Mouse (Mus musculus) spleen, adult 18-20 months (tissue): ENCODE measurements around the gene Spred3.
A peak's percentile ranks its signal among the peaks of the same experiment; 100 is the strongest.
"Not testable (repeated sequence)": the region's sequence is repeated elsewhere in the genome, so short reads cannot be mapped to it uniquely, and the experiment has no call there.

Experiments used
- DNase-seq, 2 experiments: peaks; one replicate each; pipeline ENCODE4 v3.0.0; 2022; ENCODE audit warnings: mixed read lengths in 2 of 2

Gene Spred3

DNA sequence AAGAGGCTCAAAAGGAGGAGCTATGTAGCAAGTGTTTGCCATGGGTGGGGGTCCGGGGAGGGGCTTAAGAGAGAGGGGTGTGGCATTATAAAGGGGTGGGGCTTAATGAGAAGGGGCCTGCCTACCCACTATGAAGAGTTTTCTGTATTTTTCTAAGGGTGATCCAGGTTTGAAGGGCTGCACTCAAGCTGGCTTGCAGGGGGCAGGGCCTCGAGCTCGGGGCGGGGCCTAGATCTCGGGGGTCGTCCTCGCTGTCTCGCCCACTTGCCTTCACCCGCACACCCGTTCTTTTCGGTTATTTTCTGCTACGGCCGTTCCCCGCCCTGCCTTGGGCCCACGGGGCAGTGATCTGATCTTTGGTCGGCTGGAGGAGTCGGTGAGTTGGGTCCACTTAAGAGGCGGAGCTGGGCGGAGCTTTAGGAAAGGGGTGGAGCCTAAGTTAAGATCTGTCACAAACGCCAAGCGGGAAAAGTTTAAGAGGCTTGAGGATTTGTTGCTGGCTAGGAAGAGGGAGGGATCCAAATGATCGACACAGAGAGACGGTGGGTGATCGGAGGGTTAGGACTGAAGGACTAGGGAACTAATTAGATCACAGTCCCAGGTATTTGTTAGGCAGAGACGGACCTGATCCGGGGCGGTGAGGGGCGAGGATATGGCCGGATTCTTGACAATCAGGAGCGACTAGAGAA, at the start of gene Spred3, which contains the start of gene Ggn:
Spred3 (minus strand) TSS at position 346 of the 689 bp plus-strand sequence.
Ggn (plus strand) TSS at position 145 of the 689 bp plus-strand sequence.
- DNase-seq: peak in 1 of 2 experiments; percentile 61

DNA sequence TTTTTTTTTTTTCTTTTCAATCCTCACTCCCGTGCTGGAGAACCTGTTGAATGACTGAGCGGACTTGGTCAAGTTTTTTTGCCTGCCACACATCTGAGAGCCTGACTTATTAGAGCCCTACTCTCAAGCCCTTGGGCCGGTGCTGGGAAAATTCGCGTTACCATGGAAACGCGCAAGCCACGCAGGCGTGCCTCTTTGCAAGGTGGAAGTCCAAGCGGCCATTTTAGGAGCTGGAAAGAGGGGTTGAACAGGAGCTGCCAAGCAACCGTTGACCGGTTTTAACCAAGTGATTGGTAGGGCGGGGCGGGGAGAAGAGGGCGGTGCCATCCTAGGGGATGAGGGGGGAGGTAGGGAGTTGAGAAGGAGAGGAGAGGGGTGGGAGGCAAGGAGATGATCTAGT, 44.6 kb upstream of the Spred3 start:
- DNase-seq: no peak

DNA sequence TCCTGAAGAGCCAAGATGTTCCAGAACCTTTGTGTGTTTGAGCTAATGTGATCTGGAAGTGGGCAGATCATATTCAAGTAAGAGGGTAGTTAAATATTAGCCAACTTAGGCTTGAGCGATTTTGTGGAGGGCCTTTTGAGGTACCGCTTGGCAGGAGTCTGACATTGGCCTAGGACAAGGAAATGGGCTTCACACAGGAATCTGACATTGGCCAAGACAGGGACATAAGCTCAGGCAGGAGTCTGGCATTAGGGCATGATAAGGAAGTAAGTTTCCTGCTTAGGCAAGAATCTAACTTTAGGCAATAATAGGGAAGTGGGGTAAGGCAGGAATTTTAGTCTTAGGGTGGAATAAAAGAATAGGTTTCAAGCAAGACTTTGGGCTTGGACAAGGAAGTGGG, 44.0 kb upstream of the Spred3 start:
- no peak for DNase-seq

DNA sequence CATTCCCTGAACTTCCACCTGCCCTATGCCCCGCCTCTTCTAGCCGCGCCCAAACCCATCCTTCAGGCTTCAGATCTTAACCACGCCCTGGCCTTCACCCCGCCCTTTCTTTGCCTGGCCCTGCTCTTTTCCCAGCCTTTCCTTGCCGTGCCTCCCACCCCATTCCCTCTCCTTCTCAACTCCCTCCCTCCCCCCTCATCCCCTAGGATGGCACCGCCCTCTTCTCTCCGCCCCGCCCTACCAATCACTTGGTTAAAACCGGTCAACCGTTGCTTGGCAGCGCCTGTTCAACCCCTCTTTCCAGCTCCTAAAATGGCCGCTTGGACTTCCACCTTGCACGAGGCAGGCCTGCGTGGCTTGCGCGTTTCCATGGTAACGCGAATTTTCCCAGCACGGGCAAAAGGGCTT, 43.5 kb upstream of the Spred3 start, which contains the start of gene Catsperg1:
Catsperg1 (minus strand) TSS at position 361 of the 408 bp plus-strand sequence.
- DNase-seq: no peak

DNA sequence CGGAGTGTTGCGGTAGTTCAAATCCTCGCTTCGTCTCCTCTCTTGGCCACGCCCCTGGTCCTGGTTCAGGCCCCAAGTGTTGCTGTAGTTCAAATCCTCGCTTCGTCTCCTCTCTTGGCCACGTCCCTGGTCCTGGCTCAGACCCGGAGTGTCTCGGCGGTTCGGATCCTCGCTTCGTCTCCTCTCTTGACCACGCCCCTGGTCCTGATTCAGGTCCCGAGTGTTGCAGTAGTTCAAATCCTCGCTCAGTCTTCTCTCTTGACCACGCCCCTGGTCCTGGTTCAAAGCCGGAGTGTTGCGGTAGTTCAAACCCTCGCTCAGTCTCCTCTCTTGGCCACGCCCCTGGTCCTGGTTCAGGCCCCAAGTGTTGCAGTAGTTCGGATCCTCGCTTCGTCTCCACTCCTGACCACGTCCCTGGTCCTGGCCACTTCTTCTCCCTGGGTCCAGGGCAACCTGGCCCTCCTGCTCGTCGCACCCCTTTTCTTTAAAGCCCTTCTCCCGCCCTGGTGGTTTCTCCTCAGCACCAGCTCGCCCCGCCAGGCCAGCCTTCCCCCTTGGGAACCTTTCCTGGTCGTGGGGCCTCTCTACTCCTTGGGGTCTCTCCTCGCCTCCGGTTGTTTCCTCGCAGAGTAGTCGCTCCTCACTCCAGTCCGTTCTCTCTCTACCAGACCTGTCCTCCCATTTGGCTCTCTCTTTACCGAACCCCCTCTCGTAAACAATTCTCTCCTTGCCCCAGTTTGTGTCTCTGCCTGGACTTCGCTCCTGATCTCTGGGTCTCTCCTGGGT, 42.8 kb upstream of the Spred3 start:
- DNase-seq: not testable (repeated sequence)

DNA sequence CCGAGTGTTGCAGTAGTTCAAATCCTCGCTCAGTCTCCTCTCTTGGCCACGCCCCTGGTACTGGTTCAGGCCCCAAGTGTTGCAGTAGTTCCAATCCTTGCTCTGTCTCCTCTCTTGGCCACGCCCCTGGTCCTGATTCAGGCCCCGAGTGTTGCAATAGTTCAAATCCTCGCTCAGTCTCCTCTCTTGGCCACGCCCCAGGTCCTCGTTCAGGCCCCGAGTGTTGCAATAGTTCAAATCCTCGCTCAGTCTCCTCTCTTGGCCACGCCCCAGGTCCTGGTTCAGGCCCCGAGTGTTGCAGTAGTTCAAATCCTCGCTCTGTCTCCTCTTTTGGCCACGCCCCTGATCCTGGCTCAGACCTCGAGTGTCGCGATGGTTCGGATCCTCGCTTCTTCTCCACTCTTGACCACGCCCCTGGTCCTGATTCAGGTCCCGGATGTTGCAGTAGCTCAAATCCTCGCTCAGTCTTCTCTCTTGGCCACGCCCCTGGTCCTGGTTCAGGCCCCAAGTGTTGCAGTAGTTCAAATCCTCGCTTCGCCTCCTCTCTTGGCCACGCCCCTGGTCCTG, 42.1 kb upstream of the Spred3 start:
- peak in 1 of 2 experiments; percentile 16 for DNase-seq

DNA sequence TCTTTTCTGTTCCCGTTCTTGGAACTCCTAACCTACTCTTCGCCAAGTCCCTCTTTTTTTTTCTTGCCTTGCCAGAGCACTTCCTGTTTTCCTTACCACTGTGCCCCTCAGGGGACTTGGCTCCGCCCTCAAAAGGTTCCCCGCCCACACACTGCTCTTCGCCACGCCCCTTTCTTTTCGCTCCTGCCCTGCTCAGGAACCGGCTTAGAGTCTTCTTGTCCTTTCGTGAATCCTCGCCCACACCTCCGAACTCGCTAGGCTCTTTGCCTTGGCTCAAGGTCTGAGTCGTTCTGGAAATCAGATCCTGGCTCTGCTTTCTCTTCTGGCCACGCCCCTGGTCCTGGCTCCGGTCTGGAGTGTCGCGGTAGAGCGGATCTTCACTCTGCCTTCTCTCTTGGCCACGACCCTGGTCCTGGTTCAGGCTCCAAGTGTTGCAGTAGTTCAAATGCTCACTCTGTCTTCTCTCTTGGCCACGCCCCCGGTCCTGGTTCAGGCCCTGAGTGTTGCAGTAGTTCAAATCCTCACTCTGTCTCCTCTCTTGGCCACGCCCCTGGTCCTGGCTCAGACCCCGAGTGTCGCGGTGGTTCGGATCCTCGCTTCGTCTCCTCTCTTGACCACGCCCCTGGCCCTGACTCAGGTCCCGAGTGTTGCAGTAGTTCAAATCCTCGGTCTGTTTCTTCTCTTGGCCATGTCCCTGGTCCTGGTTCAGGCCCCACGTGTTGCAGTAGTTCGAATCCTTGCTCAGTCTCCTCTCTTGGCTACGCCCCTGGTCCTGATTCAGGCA, 41.4 kb upstream of the Spred3 start:
- DNase-seq: peak; percentile 88 to 90

DNA sequence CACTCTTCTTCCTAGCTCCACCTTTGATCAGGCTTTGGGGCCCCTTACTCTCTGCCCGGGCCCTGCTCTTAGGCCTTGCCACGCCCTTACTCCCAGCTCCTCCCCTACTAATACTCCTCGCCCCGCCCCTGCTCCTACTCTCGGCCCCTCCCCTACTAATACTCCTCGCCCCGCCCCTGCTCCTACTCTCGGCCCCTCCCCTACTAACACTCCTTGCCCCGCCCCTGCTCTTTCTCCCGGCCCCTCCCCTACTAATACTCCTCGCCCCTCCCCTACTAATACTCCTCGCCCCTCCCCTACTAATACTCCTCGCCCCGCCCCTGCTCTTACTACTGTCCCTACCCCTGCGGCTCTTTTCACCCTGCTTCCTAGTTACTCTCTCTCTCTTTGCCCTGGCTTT, 40.8 kb upstream of the Spred3 start:
- peak; percentile 51 to 57 for DNase-seq

DNA sequence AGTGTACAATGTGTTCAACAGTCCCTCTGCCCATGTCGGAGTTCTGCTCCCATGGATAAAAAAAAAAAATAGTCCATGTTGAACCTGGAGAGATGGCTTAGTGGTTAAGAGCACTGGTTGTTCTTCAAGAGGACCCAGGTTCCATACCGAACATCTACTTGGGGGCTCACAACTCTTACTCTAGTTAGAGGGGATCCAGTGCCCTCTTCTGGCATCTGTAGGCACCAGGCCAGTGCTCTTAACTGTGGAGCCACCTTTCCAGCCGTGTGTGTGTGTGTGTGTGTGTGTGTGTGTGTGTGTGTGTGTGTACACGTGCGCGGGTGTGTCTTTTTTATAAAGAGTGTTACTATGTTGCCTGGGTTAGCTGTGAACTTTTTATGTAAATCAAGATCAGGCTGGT, 32.4 kb upstream of the Spred3 start:
- no peak for DNase-seq

DNA sequence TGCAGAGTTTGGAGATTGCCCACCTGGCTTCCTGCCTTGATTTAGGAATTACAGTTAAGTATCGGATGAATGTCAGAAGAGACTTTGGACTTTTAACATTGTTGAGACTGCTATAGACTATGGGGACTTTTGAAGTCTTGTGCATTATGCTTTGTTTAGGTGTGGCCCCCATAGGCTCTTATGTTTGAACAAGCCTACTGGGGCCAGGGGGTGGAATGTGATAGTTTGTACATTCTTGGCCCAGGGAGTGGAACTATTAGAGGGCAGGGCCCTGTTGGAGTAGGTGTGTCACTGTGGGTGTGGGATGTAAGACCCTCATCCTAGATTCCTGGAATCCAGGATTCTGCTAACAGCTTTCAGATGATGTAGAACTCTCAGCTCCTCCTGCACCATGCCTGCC, 24.0 kb upstream of the Spred3 start:
- not testable (repeated sequence) for DNase-seq

DNA sequence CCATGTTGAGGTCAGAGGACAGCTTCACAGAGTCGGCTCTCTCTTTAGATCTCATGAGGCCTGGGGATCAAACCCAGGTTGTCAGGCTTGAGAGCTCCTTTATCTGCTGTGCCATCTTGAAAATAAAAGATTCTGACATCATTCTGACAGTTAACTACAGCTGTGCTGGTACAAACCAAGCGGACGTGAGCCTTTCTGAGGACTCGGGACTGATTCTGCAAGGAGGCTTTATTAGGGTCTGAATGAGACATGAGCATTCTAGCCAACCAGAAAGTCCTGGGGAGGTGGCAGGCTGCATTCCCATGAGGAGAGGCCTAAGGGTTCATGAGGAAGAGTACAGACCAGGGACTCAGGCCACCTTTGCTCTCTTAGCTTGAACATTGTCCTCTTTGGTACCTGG, 11.1 kb upstream of the Spred3 start:
- DNase-seq: not testable (repeated sequence)

DNA sequence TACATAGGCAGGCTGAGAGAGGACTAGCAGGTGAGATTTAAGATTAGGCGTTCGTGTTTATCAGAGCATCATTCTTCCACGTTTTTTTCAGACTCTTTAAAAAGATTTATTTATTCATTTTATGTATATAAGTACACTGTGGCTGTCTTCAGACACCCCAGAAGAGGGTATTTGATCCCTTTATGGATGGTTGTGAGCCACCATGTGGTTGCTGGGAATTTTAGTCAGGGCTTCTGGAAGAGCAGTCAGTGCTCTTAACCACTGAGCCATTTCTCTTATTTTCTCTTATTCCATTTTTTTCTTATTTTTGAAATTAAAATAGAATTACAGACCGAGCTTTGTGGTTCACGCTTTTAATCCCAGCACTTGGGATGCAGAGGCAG, 10.6 kb upstream of the Spred3 start:
- no peak for DNase-seq

DNA sequence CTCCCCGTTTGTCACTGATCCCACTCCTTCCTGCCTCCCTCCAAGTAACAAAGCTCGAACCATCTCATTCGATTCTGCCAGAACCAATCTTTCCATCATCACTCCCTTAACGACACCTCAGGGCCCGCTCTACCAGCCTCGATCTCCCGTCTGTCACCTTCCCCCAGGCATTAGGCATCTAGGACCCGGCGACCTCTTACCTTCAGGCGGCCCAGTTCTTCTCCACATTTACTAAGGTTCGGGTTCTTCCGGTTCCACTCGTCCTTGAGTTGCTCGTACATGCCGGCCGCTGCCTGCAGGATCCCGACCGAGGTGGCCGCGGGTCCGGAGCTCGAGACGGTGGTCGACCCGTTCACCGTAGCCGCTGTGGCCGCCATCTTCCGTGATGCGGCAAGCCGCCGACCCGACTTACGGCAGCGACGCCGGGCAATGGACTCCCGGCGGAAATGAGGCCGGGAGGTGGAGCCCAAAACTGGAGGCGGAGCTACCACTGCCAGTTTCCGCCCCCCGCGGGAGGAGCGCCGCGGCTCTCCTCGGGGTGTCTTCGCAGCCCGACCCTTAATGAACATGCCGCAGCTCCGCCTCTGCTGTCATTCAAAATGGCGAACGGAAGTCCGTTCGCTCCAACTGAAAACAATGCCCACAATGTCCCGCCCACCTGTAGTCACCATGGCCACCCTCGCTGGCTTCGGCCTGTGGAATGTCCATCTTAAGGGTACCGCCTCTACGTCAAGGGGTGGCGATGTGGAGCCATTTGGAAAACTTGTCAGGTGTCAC, 10.1 kb upstream of the Spred3 start, which contains the start of gene Psmd8:
Psmd8 (minus strand) TSS at position 625 of the 777 bp plus-strand sequence.
- peak; percentile 95 to 96 for DNase-seq

DNA sequence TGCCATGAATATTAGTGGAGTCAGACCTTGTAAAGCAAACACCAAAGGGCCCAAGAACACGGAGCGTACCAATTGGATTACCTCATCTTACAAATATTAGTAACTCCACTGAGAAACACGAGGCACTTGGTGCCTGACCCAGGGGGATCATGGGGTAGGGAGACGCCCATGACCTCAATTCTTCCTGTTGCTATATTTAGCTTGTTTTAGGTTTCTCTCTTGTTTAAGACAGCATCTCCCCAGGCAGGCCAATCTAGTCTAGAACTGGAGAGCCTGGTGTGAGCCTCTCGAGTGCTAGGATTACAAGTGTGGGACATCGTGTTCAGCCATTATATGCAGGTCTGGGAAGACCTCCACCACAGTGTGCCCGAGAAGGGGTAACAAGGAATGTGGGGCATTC, 9.1 kb upstream of the Spred3 start:
- DNase-seq: no peak

DNA sequence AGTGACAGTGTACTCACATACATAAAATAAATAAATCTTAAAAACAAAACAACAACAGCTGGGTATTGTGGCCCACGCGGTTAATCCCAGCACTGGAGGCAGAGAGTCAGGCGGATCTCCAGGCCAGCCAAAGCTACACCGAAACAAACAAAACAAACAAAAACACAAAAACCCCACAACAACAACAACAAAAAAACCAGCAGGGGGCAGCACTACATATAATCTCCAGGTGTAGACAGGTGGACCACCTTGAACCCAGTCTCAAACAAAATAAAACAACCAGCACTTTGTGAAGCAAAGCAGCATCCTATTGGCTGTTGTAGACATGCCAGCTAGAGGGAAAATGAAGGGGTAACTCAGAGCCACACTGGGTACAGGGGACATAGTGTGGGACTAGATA, 7.9 kb upstream of the Spred3 start:
- no peak for DNase-seq

DNA sequence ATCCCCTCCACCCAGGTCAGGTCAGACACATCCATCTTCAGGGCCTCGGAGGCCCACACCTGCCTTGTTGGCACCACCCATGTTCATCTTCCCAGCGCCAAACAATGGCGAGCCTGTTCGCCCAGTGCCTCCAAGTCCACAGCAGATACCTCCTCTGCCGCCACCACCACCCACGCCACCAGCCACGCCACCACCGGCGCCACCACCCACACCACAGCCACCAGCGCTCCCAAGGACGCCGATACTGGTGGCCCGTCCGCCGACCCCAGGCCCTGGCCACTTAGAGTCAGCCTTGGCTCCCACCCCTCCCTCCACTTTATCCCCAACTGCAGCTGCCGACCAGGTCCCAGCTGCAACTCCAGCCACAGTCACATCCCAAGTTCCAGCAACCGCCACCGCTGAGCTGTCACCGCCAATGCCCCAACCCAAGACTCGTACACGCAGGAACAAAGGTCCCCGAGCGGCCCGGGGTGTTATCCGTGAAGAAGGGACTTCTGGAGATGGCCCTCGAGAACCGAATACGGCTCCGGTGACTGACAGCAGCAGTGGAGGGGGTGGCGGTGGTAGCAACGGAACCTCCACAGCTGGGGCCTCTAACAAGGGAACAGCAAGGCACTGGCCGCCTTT, 2.3 kb upstream of the Spred3 start:
- no peak for DNase-seq

DNA sequence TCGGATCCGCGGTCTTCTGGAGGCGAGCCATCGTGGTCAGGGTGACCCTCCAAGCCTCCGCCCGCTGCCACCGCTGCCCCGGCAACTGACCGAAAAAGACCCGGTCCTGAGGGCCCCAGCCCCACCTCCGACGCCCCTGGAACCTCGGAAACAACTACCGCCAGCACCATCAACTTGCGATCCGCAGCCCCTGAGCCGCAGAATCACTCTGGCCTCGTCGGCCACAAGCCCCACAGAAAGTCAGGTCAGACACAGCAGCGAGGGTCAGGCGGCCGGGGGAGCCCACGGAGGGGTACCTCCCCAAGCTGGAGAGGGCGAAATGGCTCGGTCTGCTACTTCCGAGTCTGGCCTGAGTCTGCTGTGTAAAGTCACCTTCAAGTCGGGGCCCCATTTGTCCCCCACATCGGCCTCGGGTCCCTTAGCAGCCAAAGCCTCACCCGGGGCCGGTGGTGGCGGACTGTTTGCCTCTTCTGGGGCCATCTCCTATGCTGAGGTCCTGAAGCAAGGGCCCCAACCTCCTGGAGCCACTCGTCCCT, 1.4 kb upstream of the Spred3 start:
- no peak for DNase-seq

DNA sequence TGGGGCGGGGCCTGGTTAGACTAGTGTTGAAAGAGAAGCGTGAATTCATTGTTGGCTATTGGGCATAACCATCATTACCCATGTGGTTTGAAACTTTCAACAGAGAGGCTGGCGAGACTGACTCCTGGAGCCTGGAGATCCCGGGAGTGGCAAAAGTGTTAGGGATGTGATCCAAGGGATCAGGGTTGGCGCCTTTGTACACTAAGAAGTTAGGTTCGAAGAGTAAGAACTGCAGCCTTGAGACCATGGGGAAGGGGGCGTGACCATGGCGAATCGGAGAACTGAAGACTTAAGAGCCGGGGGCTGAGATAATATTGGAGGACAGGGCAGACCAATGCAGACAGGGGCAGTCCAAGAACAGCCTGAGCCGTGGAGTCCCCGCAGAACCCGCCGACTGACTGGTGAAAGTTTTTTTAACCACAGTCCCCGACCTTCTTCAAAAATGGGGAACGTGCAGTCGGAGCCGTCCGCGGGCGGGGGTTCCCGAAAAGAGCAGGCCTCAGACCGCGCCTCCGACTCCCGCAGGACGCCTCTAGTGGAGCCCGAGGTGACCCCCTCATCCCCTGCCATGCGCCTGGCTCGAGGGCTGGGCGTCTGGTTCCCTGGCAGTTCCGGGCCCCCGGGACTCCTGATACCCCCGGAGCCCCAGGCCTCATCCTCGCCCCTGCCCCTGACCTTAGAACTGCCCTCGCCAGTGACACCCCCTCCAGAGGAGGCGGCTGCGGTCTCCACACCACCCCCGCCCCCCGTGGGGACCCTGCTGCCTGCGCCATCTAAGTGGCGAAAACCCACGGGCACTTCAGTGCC, 747 bp upstream of the Spred3 start:
- peak in 1 of 2 experiments; percentile 38 for DNase-seq

DNA sequence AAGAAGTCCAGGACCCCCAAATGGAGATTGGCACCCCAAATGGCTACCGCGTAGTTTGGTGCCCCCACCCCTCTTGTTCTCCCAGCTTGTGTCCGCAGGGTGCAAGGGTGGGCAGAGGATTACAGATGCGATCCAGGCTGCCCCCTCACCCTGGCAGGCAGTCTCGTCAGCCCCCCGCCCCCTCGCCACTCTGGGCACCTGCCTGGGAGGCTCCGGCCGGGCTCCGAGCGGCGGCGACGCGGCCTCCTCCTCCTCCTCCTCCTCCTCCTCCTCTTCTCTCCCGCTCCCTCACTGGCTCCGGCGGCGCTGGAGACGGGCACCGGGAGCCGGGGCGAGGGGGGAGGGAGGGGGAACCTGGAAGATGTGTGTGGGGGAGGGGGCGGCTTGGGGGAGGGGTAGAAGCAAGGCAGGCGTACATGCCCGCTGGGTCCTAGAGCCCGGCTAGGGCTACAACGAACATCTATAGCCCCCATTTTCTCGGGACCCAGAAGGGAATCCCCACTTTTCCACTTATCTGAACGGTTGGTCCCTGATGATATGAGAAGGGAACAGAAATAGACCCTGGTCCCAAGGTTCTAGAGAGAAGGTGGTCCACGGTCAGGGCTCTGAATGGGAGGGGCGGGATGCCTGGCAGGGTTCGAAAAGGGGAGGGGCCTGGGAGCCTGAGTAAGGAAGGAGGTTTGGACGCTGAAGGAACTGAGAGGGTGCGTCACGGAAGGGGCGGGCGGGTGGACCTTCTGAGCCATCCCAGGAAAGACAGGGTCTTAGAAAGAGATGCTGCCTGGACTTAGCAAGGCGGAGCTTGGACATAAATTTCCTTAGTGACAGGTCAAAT, 763 bp downstream of the Spred3 start:
- DNase-seq: peak in 1 of 2 experiments; percentile 38
